Mouse (Mus musculus): Measurements from ENCODE around the gene Gga3.

Gga3 gene

GRCm38 (mm10) chr11:115603476-115604303 lies at the start of gene Gga3, which contains the start of gene Mrps7:
Gene Gga3, minus strand, starts transcription at chr11:115604051.
Gene Mrps7, plus strand, starts transcription at chr11:115603925.
- in situ Hi-C loops (cut with MboI, MseI), result no loop called here

GRCm38 (mm10) chr11:115653194-115653593 lies 49.3 kb upstream of the Gga3 start:
- in situ Hi-C loops (cut with MboI, MseI), result no loop called here

GRCm38 (mm10) chr11:115651680-115652079 lies 47.8 kb upstream of the Gga3 start:
- in situ Hi-C loops (cut with MboI, MseI), result no loop called here

- in situ Hi-C loops (cut with MboI, MseI), result loop anchor here (5.0 to 25.0 kb wide), 2 partner anchors 63 to 1688 kb away; no protein-coding TSS in a partner anchor
Measured at GRCm38 (mm10) chr11:115649706-115650105, 45.9 kb upstream of the Gga3 start.

GRCm38 (mm10) chr11:115647459-115647858 lies 43.6 kb upstream of the Gga3 start:
- in situ Hi-C loops (cut with MboI, MseI), result loop anchor here (5.0 to 25.0 kb wide), 2 partner anchors 65 to 1690 kb away; no protein-coding TSS in a partner anchor

DNA sequence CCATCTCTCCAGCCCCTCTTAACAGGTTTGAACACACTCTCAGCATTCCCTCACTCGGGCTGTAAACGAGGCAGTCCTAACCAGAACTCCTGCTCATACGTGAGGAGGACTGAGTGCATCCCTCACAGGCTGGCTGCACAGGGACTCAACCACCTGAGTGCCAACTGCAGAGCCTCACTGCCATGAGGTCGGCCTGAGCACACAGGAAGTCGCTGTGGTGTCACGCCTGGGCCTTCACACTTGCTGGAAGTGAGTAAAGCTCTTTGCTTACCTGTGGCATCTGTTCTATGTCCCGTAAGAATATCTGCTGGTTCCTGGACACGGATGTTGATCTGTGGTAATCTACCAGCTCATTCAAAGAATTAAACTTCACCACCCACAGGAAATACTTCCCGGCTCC lies 42.6 kb upstream of the Gga3 start:
- in situ Hi-C loops (cut with MboI, MseI), result loop anchor here (5.0 to 25.0 kb wide), 2 partner anchors 66 to 1691 kb away; no protein-coding TSS in a partner anchor

DNA sequence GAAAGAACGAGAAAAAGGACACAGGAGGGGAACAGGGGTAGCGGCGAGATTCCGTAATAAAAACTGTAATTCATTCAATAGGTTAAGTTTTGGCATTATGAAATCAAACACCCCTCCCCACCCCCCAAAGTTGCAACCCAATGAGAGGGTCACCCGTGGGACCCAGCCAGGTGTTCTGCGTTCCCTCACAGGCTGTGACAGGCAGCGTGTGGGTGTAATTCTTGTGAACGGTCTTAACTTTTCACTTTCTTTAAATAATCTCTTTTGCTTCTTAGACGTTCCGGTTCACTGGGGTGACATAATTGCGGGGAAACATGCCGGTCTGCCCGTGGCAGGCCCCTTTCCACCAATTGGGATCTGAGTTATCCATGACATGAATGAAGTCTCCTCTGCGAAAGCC lies 41.6 kb upstream of the Gga3 start:
- in situ Hi-C loops (cut with MboI, MseI), result loop anchor here (5.0 to 25.0 kb wide), 2 partner anchors 67 to 1692 kb away; no protein-coding TSS in a partner anchor

DNA sequence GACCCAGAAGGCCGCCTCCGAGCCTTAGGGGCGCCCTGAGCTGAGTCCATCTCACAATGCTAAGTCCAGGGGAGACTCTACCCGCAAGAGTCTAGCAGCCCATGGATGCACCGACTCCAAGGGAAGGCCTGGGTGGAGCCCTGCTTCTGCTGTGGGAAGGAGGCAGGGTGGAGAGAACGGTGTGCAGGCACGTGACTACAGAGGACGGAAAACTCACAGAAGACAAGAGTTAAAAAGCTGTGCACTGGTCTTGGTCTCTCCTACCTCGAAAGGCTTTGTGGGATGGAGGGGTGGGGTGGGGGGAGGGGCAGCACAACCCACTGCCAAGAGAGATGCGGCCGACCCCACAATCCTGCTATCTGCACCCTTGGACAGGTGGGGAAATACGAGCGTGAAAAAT lies 40.5 kb upstream of the Gga3 start:
- in situ Hi-C loops (cut with MboI, MseI), result loop anchor here (25.0 kb wide), 1 partner anchor 1693 kb away; no protein-coding TSS in a partner anchor

DNA sequence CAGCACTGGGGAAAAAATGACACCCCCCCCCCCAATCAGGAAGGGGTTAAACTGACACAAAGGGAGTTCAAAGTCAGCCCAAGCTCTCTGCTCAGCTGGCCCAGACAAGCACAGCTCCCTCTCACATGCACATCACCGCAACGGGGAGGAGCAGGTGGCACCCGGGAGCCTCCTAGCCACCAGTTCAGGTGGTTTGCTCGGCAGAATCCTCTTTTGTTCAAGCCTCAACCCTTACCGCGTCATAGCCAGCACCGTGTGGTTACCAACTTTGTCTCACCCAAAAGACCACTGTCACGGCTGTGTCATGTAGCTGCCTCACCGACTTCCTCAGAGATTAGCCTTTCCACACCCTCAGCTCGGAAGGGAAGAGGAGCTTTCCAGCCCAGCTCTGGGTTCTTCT lies 39.4 kb upstream of the Gga3 start:
- in situ Hi-C loops (cut with MboI, MseI), result loop anchor here (25.0 kb wide), 1 partner anchor 1694 kb away; no protein-coding TSS in a partner anchor

DNA sequence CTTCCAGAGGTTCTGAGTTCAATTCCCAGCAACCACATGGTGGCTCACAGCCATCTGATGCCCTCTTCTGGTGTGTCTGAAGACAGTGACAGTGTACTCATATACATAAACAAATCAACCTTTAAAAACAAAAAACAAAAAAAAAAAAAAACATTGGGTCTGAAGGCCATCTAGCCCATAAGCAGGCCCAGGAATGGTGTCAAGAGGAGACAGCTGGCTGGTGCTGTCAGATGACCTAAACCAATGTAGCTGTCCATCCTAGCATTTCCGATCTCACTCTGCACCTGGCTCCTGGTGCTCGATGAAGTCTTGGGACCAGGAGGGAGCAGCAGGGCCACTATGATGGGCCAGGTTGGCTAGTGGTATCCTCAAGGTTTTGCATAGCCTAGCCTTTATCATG lies 38.9 kb upstream of the Gga3 start:
- in situ Hi-C loops (cut with MboI, MseI), result loop anchor here (25.0 kb wide), 1 partner anchor 1695 kb away; no protein-coding TSS in a partner anchor

DNA sequence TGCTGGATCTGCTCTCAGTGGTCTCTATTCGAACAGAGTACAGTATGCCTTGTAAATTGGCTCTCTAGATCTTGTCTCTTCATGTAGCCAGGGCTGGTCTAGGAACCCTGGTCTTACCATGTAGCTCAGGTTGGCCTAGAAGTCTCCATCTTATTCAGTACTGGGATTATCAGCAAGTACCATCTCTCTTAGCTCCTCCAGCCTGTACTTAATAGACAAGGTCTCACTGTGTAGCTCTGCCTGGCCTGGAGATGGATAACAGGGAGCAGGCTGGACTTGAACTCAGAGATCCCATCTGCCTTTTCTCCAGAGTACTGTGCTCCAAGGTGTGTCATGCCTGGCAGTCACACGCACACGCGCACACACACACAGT lies 37.8 kb upstream of the Gga3 start:
- in situ Hi-C loops (cut with MboI, MseI), result loop anchor here (25.0 kb wide), 1 partner anchor 1696 kb away; no protein-coding TSS in a partner anchor

DNA sequence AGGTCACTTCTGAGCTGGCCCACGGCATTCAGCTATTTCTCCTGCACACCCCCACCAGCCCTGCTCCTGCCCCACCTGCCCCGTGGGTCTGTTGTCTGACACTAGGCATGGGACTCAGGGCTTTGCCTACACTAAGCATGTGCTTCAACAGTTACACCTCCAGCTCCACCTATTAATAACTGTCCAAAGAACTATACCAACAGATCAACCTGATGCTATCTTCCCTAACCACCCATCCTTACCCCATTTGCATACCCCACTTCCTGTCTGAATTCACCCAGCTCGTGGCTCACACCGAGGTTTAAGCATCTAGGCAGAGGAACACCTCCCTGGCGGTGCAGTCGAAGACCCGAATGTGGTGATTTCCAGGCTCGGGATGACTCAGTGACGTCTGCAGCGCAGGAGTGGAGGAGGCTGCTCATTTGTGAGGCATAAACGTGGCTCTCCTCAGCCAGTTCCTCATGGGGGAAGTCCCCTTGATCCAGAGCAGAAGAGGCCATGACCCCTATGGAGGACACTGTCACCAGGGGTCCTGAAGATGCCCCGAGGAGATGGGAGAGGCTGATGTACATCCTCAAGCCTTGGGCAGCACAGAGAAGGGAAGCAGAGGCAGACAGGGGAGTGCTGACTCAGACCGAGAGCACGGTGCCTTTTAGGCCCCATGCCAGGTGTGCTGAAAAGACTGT lies 37.3 kb upstream of the Gga3 start:
- in situ Hi-C loops (cut with MboI, MseI), result loop anchor here (25.0 kb wide), 1 partner anchor 1696 kb away; no protein-coding TSS in a partner anchor

DNA sequence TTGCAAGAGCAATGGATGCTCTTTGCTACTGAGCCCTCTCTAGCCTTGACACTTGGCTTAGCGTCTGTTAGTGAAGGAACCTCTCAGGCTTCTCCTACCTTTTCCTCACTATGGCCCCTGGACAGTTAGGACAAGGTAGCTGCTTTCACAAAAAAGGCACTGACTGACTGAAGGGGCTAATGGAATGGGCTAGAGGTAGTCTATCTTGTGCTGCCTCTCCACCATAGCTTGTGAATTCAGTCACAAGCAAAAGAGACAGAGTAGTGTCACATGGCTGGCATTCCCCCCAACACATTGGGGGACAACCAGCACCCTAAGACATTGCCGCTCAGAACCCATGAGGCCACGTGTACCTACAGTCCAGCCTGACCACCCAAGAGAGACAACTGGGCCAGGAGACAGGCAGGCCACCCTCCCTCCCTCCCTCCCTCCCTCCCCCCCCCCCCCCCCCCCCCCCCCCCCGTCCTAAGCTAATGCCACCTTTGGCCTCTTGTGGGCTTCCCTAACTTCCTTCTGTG lies 36.5 kb upstream of the Gga3 start:
- in situ Hi-C loops (cut with MboI, MseI), result loop anchor here (25.0 kb wide), 1 partner anchor 1697 kb away; no protein-coding TSS in a partner anchor

- in situ Hi-C loops (cut with MboI, MseI), result loop anchor here (10.0 to 25.0 kb wide), 2 partner anchors 475 to 1698 kb away; partner anchors contain the start of gene Slc9a3r1
Measured at GRCm38 (mm10) chr11:115639540-115639939, 35.7 kb upstream of the Gga3 start.

DNA sequence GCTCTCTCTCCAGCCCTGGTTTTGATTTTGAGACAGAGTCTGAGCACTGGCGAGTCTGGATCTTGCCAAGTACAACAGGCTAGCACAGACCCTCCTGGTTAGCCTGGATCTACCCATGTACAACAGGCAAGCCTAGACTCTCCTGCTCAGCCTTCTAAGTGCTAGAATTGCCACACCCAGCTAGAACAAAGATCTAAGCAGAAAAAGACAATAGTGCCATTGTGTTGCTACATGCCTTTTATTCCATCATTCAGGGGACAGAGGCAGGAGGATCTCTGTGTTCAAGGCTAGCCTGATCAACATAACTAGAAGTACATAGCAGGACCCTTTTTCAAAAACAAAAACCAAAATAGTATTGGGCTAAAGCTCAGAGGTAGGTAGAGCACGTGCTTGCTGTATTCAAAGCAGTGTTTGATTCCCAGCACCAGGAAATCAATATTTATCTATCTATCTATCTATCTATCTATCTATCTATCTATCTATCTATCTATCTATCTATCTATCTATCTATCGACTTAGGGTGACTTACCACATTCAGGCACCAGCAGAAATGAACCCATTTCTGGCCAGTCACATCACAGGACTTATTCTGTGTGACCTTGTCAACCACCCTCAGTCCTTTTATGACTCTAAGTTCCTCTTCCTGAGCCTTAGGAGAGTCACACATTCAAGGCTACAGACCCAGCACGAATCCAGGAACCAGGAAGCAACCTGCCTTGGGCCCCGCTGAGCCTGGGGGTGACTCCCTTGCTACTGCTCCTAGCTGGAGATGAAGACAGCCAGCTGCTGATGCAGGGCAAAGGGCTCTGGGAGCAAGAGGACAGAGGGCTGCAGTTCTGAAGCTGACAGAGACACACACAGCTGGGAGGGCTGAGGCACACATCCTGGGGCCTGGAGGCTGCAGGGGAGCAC lies 34.9 kb upstream of the Gga3 start:
- in situ Hi-C loops (cut with MboI, MseI), result loop anchor here (10.0 to 25.0 kb wide), 2 partner anchors 474 to 1699 kb away; partner anchors contain the start of gene Slc9a3r1

DNA sequence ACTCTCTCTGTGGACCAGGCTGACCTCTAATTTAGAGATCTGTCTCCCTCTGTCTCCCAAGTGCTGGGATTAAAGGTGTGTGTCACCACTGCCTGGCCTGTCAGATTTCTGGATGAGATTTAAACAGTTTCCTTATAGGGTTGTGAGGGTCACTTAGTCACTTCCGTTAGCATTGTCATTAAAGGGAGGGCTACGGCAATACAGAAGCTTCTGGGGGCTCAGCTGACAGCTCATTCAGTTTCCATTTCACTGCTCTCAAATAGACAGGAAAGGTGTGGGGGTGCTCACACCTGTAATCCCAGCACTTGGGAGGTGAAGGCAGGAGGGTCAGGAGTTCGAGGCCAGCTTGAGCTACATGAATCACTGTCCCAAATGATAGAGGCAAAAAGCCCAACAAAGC lies 33.1 kb upstream of the Gga3 start:
- in situ Hi-C loops (cut with MboI, MseI), result loop anchor here (10.0 to 25.0 kb wide), 2 partner anchors 472 to 1700 kb away; partner anchors contain the start of gene Slc9a3r1

- in situ Hi-C loops (cut with MboI, MseI), result loop anchor here (10.0 to 25.0 kb wide), 2 partner anchors 471 to 1702 kb away; partner anchors contain the start of gene Slc9a3r1
Measured at GRCm38 (mm10) chr11:115635484-115635883, 31.6 kb upstream of the Gga3 start.

DNA sequence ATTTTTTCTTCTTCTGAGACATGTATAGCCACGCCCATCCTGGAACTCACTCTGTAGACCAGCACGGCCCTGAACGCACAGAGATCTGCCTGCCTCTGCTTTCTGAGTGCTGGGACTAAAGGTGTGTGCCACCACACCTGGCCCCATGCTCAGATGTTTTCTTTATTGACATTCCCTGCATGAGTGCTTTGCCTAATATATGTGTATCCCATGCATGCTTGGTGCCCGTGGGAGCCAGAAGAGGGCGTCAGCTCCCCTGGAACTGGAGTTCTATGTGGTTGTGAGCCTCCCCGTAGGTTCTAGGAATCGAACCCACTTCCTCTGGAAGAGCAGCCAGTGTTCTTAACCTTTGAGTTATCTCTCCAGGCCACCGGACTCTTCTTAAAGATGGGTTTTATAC lies 31.2 kb upstream of the Gga3 start:
- in situ Hi-C loops (cut with MboI, MseI), result loop anchor here (10.0 to 25.0 kb wide), 2 partner anchors 470 to 1702 kb away; partner anchors contain the start of gene Slc9a3r1

DNA sequence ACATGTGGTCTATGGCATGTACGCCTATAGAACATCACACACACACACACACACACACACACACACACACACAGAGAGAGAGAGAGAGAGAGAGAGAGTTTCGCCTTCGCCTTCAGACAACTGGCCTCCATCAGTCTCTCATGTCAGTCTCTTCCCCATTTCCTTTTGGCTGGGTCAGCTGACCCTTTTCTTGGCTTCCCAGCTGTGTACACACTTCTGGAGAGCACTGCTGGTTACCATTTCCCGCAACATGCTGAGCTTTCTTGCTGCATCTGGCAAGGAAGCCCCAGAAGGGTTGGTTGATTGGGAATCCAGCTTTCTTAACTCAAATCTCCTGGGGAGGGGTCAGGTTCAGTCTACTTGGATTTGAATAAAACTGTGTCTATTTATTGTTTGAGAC lies 30.3 kb upstream of the Gga3 start:
- in situ Hi-C loops (cut with MboI, MseI), result loop anchor here (10.0 to 25.0 kb wide), 2 partner anchors 469 to 1703 kb away; partner anchors contain the start of gene Slc9a3r1

GRCm38 (mm10) chr11:115632862-115633261 lies 29.0 kb upstream of the Gga3 start:
- in situ Hi-C loops (cut with MboI, MseI), result loop anchor here (10.0 to 25.0 kb wide), 2 partner anchors 468 to 1704 kb away; partner anchors contain the start of gene Slc9a3r1
